Mouse (Mus musculus) C2C12 (cell line): ENCODE measurements at regions not wholly inside any gene's neighbourhood (a gene's known extent, or its start where the extent isn't known, plus 50 kb on each side); places are given as distances from the start of the nearest gene placed in this dataset.

Source experiments
- H3K27me3 ChIP-seq: one replicate; pipeline ENCODE4 v1.6.1; 2011; ENCODE audit not compliant: control insufficient read depth, insufficient read depth, insufficient read length
- H3K36me3 ChIP-seq: one replicate; pipeline ENCODE4 v1.6.1; 2011; ENCODE audit not compliant: control insufficient read depth, insufficient read depth
- H3K4me3 ChIP-seq: one replicate; pipeline ENCODE4 v1.5.1; 2011; ENCODE audit warnings: mild to moderate bottlenecking, control low read depth; ENCODE audit not compliant: poor library complexity, insufficient read depth, severe bottlenecking
- H3K79me2 ChIP-seq: one replicate; pipeline ENCODE4 v1.6.1; 2011; ENCODE audit not compliant: control insufficient read depth, insufficient read depth
- H3K79me3 ChIP-seq: one replicate; pipeline ENCODE4 v1.6.1; 2011; ENCODE audit warnings: low read depth, control low read depth
- H3ac ChIP-seq: one replicate; pipeline ENCODE3; 2011; ENCODE audit warnings: low read depth; ENCODE audit not compliant: control insufficient read depth, insufficient read length
- CEBPB ChIP-seq: IDR thresholded peaks from one replicate; pipeline ENCODE4 v1.6.1; 2011; ENCODE audit warnings: low read depth, mild to moderate bottlenecking, control low read depth, moderate library complexity
- CTCF ChIP-seq: IDR thresholded peaks from one replicate; pipeline ENCODE4 v1.5.1; 2011; ENCODE audit not compliant: control insufficient read depth, insufficient read depth, insufficient read length
- FOSL1 ChIP-seq: IDR thresholded peaks from one replicate; pipeline ENCODE4 v1.8.0; 2011; ENCODE audit warnings: mild to moderate bottlenecking, low read length; ENCODE audit not compliant: poor library complexity, insufficient read depth, severe bottlenecking
- MAX ChIP-seq: IDR thresholded peaks from one replicate; pipeline ENCODE4 v1.6.1; 2011; ENCODE audit warnings: mild to moderate bottlenecking, control low read depth
- MYOD1 ChIP-seq: IDR thresholded peaks from one replicate; pipeline ENCODE4 v1.6.1; 2011; ENCODE audit warnings: low read depth; ENCODE audit not compliant: control insufficient read depth, insufficient read length
- MYOG ChIP-seq: IDR thresholded peaks from one replicate; pipeline ENCODE4 v1.6.1; 2011; ENCODE audit not compliant: control insufficient read depth, insufficient read length; ENCODE audit errors: extremely low read depth
- USF1 ChIP-seq: IDR thresholded peaks from one replicate; pipeline ENCODE4 v1.6.1; 2011; ENCODE audit warnings: low read depth, mild to moderate bottlenecking, control low read depth, moderate library complexity

- H3ac ChIP-seq: no peak overlapping the region
- H3K4me3 ChIP-seq: no peak overlapping the region
- TF ChIP-seq CTCF (no peak), MYOG (no peak), MYOD1 (no peak), CEBPB (no peak), USF1 (no peak), MAX (no peak), FOSL1 (no peak)
Measured at GRCm38 (mm10) chr13:45274261-45274884, 115.2 kb upstream of the Mylip start.

GRCm38 (mm10) chr13:45275391-45275790 lies 114.2 kb upstream of the Mylip start:
- TF ChIP-seq CEBPB (no peak), FOSL1 (no peak), MAX (no peak), MYOD1 (no peak), MYOG (no peak), CTCF (no peak), USF1 (no peak)
- no peaks in the 10 kb centered on the region for H3K79me3 ChIP-seq

More at GRCm38 (mm10) chr13:45274261-45274884, 115.2 kb upstream of the Mylip start:
- no peaks in the 10 kb centered on the region for H3K36me3 ChIP-seq
- H3K27me3 ChIP-seq: no peaks in the 10 kb centered on the region
- H3K79me3 ChIP-seq: no peaks in the 10 kb centered on the region
- H3K79me2 ChIP-seq: no peaks in the 10 kb centered on the region

GRCm38 (mm10) chr13:45277842-45278416 lies 111.6 kb upstream of the Mylip start:
- H3ac ChIP-seq: no peak overlapping the region
- H3K79me2 ChIP-seq: no peaks in the 10 kb centered on the region
- no peak for TF ChIP-seq FOSL1
- no peak for TF ChIP-seq MAX
- TF ChIP-seq USF1: no peak
- TF ChIP-seq MYOD1: no peak
- no peak for TF ChIP-seq MYOG
- no peak for TF ChIP-seq CTCF
- TF ChIP-seq CEBPB: no peak
- H3K79me3 ChIP-seq: no peaks in the 10 kb centered on the region
- no peaks in the 10 kb centered on the region for H3K36me3 ChIP-seq
- H3K27me3 ChIP-seq: no peaks in the 10 kb centered on the region
- no peak overlapping the region for H3K4me3 ChIP-seq

More at GRCm38 (mm10) chr13:45275391-45275790, 114.2 kb upstream of the Mylip start:
- no peaks in the 10 kb centered on the region for H3K27me3 ChIP-seq
- H3ac ChIP-seq: no peak overlapping the region
- H3K4me3 ChIP-seq: no peak overlapping the region
- no peaks in the 10 kb centered on the region for H3K79me2 ChIP-seq
- no peaks in the 10 kb centered on the region for H3K36me3 ChIP-seq

GRCm38 (mm10) chr13:45281106-45281505 lies 108.4 kb upstream of the Mylip start:
- Histone ChIP-seq H3K27me3 (no peaks in the 10 kb centered on the region), H3K36me3 (no peaks in the 10 kb centered on the region), H3K4me3 (no peak overlapping the region), H3ac (no peak overlapping the region), H3K79me2 (no peaks in the 10 kb centered on the region), H3K79me3 (no peaks in the 10 kb centered on the region)
- TF ChIP-seq MAX (no peak), CTCF (no peak), CEBPB (no peak), FOSL1 (no peak), MYOD1 (no peak), USF1 (no peak), MYOG (no peak)

- H3K4me3 ChIP-seq: no peak overlapping the region
- no peak overlapping the region for H3ac ChIP-seq
- no peaks in the 10 kb centered on the region for H3K36me3 ChIP-seq
- TF ChIP-seq CTCF (no peak), MYOG (no peak), FOSL1 (no peak), USF1 (no peak), CEBPB (no peak), MAX (no peak), MYOD1 (no peak)
- no peaks in the 10 kb centered on the region for H3K27me3 ChIP-seq
- no peaks in the 10 kb centered on the region for H3K79me3 ChIP-seq
- no peaks in the 10 kb centered on the region for H3K79me2 ChIP-seq
Measured at GRCm38 (mm10) chr13:45286651-45287050, 102.9 kb upstream of the Mylip start.

- Histone ChIP-seq H3K27me3 (no peaks in the 10 kb centered on the region), H3K79me2 (no peaks in the 10 kb centered on the region), H3K4me3 (no peak overlapping the region), H3K36me3 (no peaks in the 10 kb centered on the region), H3K79me3 (no peaks in the 10 kb centered on the region), H3ac (no peak overlapping the region)
- TF ChIP-seq MYOG (no peak), MYOD1 (no peak), FOSL1 (no peak), MAX (no peak), USF1 (no peak), CEBPB (no peak), CTCF (no peak)
Measured at GRCm38 (mm10) chr13:45287217-45287616, 102.3 kb upstream of the Mylip start.
